Mouse (Mus musculus) C2C12 (cell line): Measurements from ENCODE around the gene Pde7b. TPM values are rescaled to one million over a fixed set of nuclear protein-coding genes. Genes with fewer than 3 reads are reported as not detected.

ENCODE experiments used
- H3K27me3 ChIP-seq: one replicate; pipeline ENCODE4 v1.6.1; 2011; ENCODE audit not compliant: control insufficient read depth, insufficient read depth, insufficient read length
- H3K36me3 ChIP-seq: one replicate; pipeline ENCODE4 v1.6.1; 2011; ENCODE audit not compliant: control insufficient read depth, insufficient read depth
- H3K4me3 ChIP-seq: one replicate; pipeline ENCODE4 v1.5.1; 2011; ENCODE audit warnings: mild to moderate bottlenecking, control low read depth; ENCODE audit not compliant: poor library complexity, insufficient read depth, severe bottlenecking
- H3K79me2 ChIP-seq: one replicate; pipeline ENCODE4 v1.6.1; 2011; ENCODE audit not compliant: control insufficient read depth, insufficient read depth
- H3K79me3 ChIP-seq: one replicate; pipeline ENCODE4 v1.6.1; 2011; ENCODE audit warnings: low read depth, control low read depth
- H3ac ChIP-seq: one replicate; pipeline ENCODE3; 2011; ENCODE audit warnings: low read depth; ENCODE audit not compliant: control insufficient read depth, insufficient read length
- CEBPB ChIP-seq: IDR thresholded peaks from one replicate; pipeline ENCODE4 v1.6.1; 2011; ENCODE audit warnings: low read depth, mild to moderate bottlenecking, control low read depth, moderate library complexity
- CTCF ChIP-seq: IDR thresholded peaks from one replicate; pipeline ENCODE4 v1.5.1; 2011; ENCODE audit not compliant: control insufficient read depth, insufficient read depth, insufficient read length
- FOSL1 ChIP-seq: IDR thresholded peaks from one replicate; pipeline ENCODE4 v1.8.0; 2011; ENCODE audit warnings: mild to moderate bottlenecking, low read length; ENCODE audit not compliant: poor library complexity, insufficient read depth, severe bottlenecking
- MAX ChIP-seq: IDR thresholded peaks from one replicate; pipeline ENCODE4 v1.6.1; 2011; ENCODE audit warnings: mild to moderate bottlenecking, control low read depth
- MYOD1 ChIP-seq: IDR thresholded peaks from one replicate; pipeline ENCODE4 v1.6.1; 2011; ENCODE audit warnings: low read depth; ENCODE audit not compliant: control insufficient read depth, insufficient read length
- MYOG ChIP-seq: IDR thresholded peaks from one replicate; pipeline ENCODE4 v1.6.1; 2011; ENCODE audit not compliant: control insufficient read depth, insufficient read length; ENCODE audit errors: extremely low read depth
- USF1 ChIP-seq: IDR thresholded peaks from one replicate; pipeline ENCODE4 v1.6.1; 2011; ENCODE audit warnings: low read depth, mild to moderate bottlenecking, control low read depth, moderate library complexity
- polyA plus RNA-seq: library from polyadenylated mRNA; unstranded; fragments of >200 nt; fragmentation: generic; extraction: Trizol; gene quantifications from one replicate; pipeline ENCODE4 v1.2.1, GENCODE M21; 2012; ENCODE audit warnings: missing spikeins

Gene Pde7b
- polyA plus RNA-seq, 1 experiment, result 0.06 TPM

GRCm38 (mm10) chr10:20379071-20379735, 345.7 kb downstream of the Pde7b start:
- Histone ChIP-seq H3ac (no peak overlapping the region), H3K79me3 (no peaks in the 10 kb centered on the region), H3K4me3 (no peak overlapping the region), H3K36me3 (no peaks in the 10 kb centered on the region), H3K79me2 (no peaks in the 10 kb centered on the region), H3K27me3 (no peaks in the 10 kb centered on the region)
- TF ChIP-seq USF1, result no peak
- no peak for TF ChIP-seq FOSL1
- TF ChIP-seq CTCF, result no peak
- no peak for TF ChIP-seq MYOG
- TF ChIP-seq MAX, result no peak
- TF ChIP-seq CEBPB, result no peak
- TF ChIP-seq MYOD1, result no peak

- no peaks in the 10 kb centered on the region for H3K79me2 ChIP-seq
- no peaks in the 10 kb centered on the region for H3K36me3 ChIP-seq
- H3K79me3 ChIP-seq, result no peaks in the 10 kb centered on the region
- TF ChIP-seq MAX (no peak), CTCF (no peak), MYOD1 (no peak), CEBPB (no peak), USF1 (no peak), MYOG (no peak), FOSL1 (no peak)
- no peak overlapping the region for H3ac ChIP-seq
- no peaks in the 10 kb centered on the region for H3K27me3 ChIP-seq
- H3K4me3 ChIP-seq, result no peak overlapping the region
Measured at GRCm38 (mm10) chr10:20377621-20378020, 347.3 kb downstream of the Pde7b start.

- Histone ChIP-seq H3K79me3 (no peaks in the 10 kb centered on the region), H3K27me3 (no peaks in the 10 kb centered on the region), H3K79me2 (no peaks in the 10 kb centered on the region), H3ac (no peak overlapping the region), H3K4me3 (no peak overlapping the region), H3K36me3 (no peaks in the 10 kb centered on the region)
- TF ChIP-seq MYOG (no peak), USF1 (no peak), MYOD1 (no peak), MAX (no peak), FOSL1 (no peak)
Measured at GRCm38 (mm10) chr10:20372046-20372445, 352.8 kb downstream of the Pde7b start.

GRCm38 (mm10) chr10:20362450-20363118, 362.3 kb downstream of the Pde7b start:
- no peaks in the 10 kb centered on the region for H3K79me3 ChIP-seq

GRCm38 (mm10) chr10:20361542-20362449, 363.1 kb downstream of the Pde7b start:
- TF ChIP-seq CEBPB (no peak), MAX (no peak), FOSL1 (no peak), CTCF (no peak), MYOG (no peak), MYOD1 (no peak), USF1 (no peak)
- Histone ChIP-seq H3ac (no peak overlapping the region), H3K27me3 (no peaks in the 10 kb centered on the region), H3K79me2 (no peaks in the 10 kb centered on the region), H3K4me3 (no peak overlapping the region), H3K79me3 (no peaks in the 10 kb centered on the region), H3K36me3 (peaks cover 32% of the 10 kb centered on the region)

More at GRCm38 (mm10) chr10:20362450-20363118, 362.3 kb downstream of the Pde7b start:
- TF ChIP-seq MYOG, result no peak
- no peak for TF ChIP-seq CTCF
- TF ChIP-seq MAX, result no peak
- no peak for TF ChIP-seq CEBPB
- no peak for TF ChIP-seq FOSL1
- TF ChIP-seq MYOD1, result no peak
- Histone ChIP-seq H3K79me2 (no peaks in the 10 kb centered on the region), H3K27me3 (no peaks in the 10 kb centered on the region), H3K4me3 (no peak overlapping the region), H3ac (no peak overlapping the region), H3K36me3 (peaks cover 27% of the 10 kb centered on the region)
